Mouse (Mus musculus) embryonic facial prominence, embryonic 12.5 days (tissue): ENCODE measurements at regions not wholly inside any gene's neighbourhood (a gene's known extent, or its start where the extent isn't known, plus 50 kb on each side); places are given as distances from the start of the nearest gene placed in this dataset.

Experiments
- ATAC-seq: fragments of 200-750 bp; cut with Nextera tagmentation; 2 replicates; pipeline ENCODE4 v1.8.0; 2017; ENCODE audit not compliant: insufficient number of reproducible peaks, insufficient read depth, low FRiP score, low TSS enrichment
- H3K27ac ChIP-seq: fragments of 300-500 bp; sonication (generic); 2 replicates; pipeline ENCODE4 v1.5.1; 2016; ENCODE audit warnings: mild to moderate bottlenecking
- H3K27me3 ChIP-seq: fragments of 300-500 bp; sonication (generic); 2 replicates; pipeline ENCODE4 v1.6.1; 2016; ENCODE audit warnings: mild to moderate bottlenecking, moderate library complexity
- H3K36me3 ChIP-seq: fragments of 300-500 bp; sonication (generic); 2 replicates; pipeline ENCODE4 v1.6.1; 2016; ENCODE audit warnings: mild to moderate bottlenecking
- H3K4me1 ChIP-seq: fragments of 300-500 bp; sonication (generic); 2 replicates; pipeline ENCODE4 v1.6.1; 2016
- H3K4me2 ChIP-seq: fragments of 300-500 bp; sonication (generic); replicated peaks from 2 replicates; pipeline ENCODE4 v1.6.1; 2016; ENCODE audit warnings: mild to moderate bottlenecking, moderate library complexity
- H3K4me3 ChIP-seq: fragments of 300-500 bp; sonication (generic); 2 replicates; pipeline ENCODE4 v1.5.1; 2016; ENCODE audit warnings: mild to moderate bottlenecking
- H3K9ac ChIP-seq: fragments of 300-500 bp; sonication (generic); 2 replicates; pipeline ENCODE4 v1.6.1; 2016; ENCODE audit warnings: mild to moderate bottlenecking, moderate library complexity
- H3K9me3 ChIP-seq: fragments of 300-500 bp; sonication (generic); 2 replicates; pipeline ENCODE4 v1.6.1; 2016; ENCODE audit warnings: mild to moderate bottlenecking, moderate library complexity
- WGBS: fragments of 180-500 bp; shearing (Covaris S2); methylation state at CpG from one replicate; pipeline ENCODE4 v1.1.7; 2016; 5-methylcytosine and 5-hydroxymethylcytosine counted together

GRCm38 (mm10) chr6:67111581-67111980, 74.3 kb upstream of the Gadd45a start:
- 65% methylated on average over 2 of the region's 2 CpGs for WGBS
- no peaks in the 10 kb centered on the region for H3K9me3 ChIP-seq
- 0 out of 2 replicates have a peak, but pooled peaks cover 4% of the 10 kb centered on the region for H3K27me3 ChIP-seq
- H3K4me3 ChIP-seq: no peak overlapping the region
- H3K4me1 ChIP-seq: no peaks in the 10 kb centered on the region
- H3K27ac ChIP-seq: no peak overlapping the region
- no peak overlapping the region for H3K4me2 ChIP-seq
- ATAC-seq: no peak
- H3K36me3 ChIP-seq: no peaks in the 10 kb centered on the region
- H3K9ac ChIP-seq: no peak overlapping the region

GRCm38 (mm10) chr6:67110391-67110790, 73.1 kb upstream of the Gadd45a start:
- H3K4me3 ChIP-seq: no peak overlapping the region
- no peaks in the 10 kb centered on the region for H3K9me3 ChIP-seq
- H3K4me1 ChIP-seq: no peaks in the 10 kb centered on the region
- WGBS: 55% methylated on average over 1 of the region's 1 CpGs
- no peak for ATAC-seq
- H3K36me3 ChIP-seq: no peaks in the 10 kb centered on the region
- no peak overlapping the region for H3K27ac ChIP-seq
- no peak overlapping the region for H3K9ac ChIP-seq
- 0 out of 2 replicates have a peak, but pooled peaks cover 4% of the 10 kb centered on the region for H3K27me3 ChIP-seq
- H3K4me2 ChIP-seq: no peak overlapping the region

GRCm38 (mm10) chr6:67109774-67110173, 72.5 kb upstream of the Gadd45a start:
- H3K27me3 ChIP-seq: 0 out of 2 replicates have a peak, but pooled peaks cover 4% of the 10 kb centered on the region
- no peaks in the 10 kb centered on the region for H3K4me1 ChIP-seq
- 60% methylated on average over 4 of the region's 4 CpGs for WGBS
- no peak overlapping the region for H3K27ac ChIP-seq
- no peak overlapping the region for H3K4me3 ChIP-seq
- no peak overlapping the region for H3K4me2 ChIP-seq
- ATAC-seq: no peak
- no peaks in the 10 kb centered on the region for H3K36me3 ChIP-seq
- no peaks in the 10 kb centered on the region for H3K9me3 ChIP-seq
- H3K9ac ChIP-seq: no peak overlapping the region

- no peak for ATAC-seq
- H3K27me3 ChIP-seq: no peaks in the 10 kb centered on the region
- 84% methylated on average over 4 of the region's 4 CpGs for WGBS
- no peak overlapping the region for H3K4me2 ChIP-seq
- no peaks in the 10 kb centered on the region for H3K4me1 ChIP-seq
- no peak overlapping the region for H3K4me3 ChIP-seq
- no peaks in the 10 kb centered on the region for H3K9me3 ChIP-seq
- H3K36me3 ChIP-seq: no peaks in the 10 kb centered on the region
- H3K27ac ChIP-seq: no peak overlapping the region
- no peak overlapping the region for H3K9ac ChIP-seq
Observed at GRCm38 (mm10) chr6:67107517-67107916, 70.3 kb upstream of the Gadd45a start.

GRCm38 (mm10) chr6:67106493-67106892, 69.2 kb upstream of the Gadd45a start:
- WGBS: 89% methylated on average over 2 of the region's 2 CpGs
- H3K4me3 ChIP-seq: no peak overlapping the region
- H3K4me1 ChIP-seq: no peaks in the 10 kb centered on the region
- H3K27ac ChIP-seq: no peak overlapping the region
- no peaks in the 10 kb centered on the region for H3K27me3 ChIP-seq
- H3K9ac ChIP-seq: no peak overlapping the region
- H3K9me3 ChIP-seq: no peaks in the 10 kb centered on the region
- H3K36me3 ChIP-seq: no peaks in the 10 kb centered on the region
- no peak for ATAC-seq
- H3K4me2 ChIP-seq: no peak overlapping the region

GRCm38 (mm10) chr6:67105386-67105785, 68.1 kb upstream of the Gadd45a start:
- Histone ChIP-seq H3K4me1 (no peaks in the 10 kb centered on the region), H3K4me3 (no peak overlapping the region), H3K27me3 (no peaks in the 10 kb centered on the region), H3K4me2 (no peak overlapping the region), H3K27ac (no peak overlapping the region), H3K9ac (no peak overlapping the region), H3K9me3 (no peaks in the 10 kb centered on the region), H3K36me3 (no peaks in the 10 kb centered on the region)
- ATAC-seq: no peak
- WGBS: 14% methylated on average over 4 of the region's 4 CpGs

GRCm38 (mm10) chr6:67104205-67104604, 66.9 kb upstream of the Gadd45a start:
- WGBS: 90% methylated on average over 3 of the region's 3 CpGs

GRCm38 (mm10) chr6:67102541-67103134, 65.4 kb upstream of the Gadd45a start:
- no peak overlapping the region for H3K9ac ChIP-seq
- no peak overlapping the region for H3K27ac ChIP-seq
- no peaks in the 10 kb centered on the region for H3K27me3 ChIP-seq
- H3K9me3 ChIP-seq: no peaks in the 10 kb centered on the region
- H3K4me1 ChIP-seq: no peaks in the 10 kb centered on the region
- ATAC-seq: no peak
- WGBS: 49% methylated on average over 11 of the region's 11 CpGs
- H3K4me2 ChIP-seq: no peak overlapping the region
- no peaks in the 10 kb centered on the region for H3K36me3 ChIP-seq
- H3K4me3 ChIP-seq: no peak overlapping the region

More at GRCm38 (mm10) chr6:67104205-67104604, 66.9 kb upstream of the Gadd45a start:
- ATAC-seq: no peak
- H3K27ac ChIP-seq: no peak overlapping the region
- no peaks in the 10 kb centered on the region for H3K9me3 ChIP-seq
- no peaks in the 10 kb centered on the region for H3K36me3 ChIP-seq
- no peak overlapping the region for H3K9ac ChIP-seq
- no peak overlapping the region for H3K4me2 ChIP-seq
- H3K4me1 ChIP-seq: no peaks in the 10 kb centered on the region
- H3K27me3 ChIP-seq: no peaks in the 10 kb centered on the region
- H3K4me3 ChIP-seq: no peak overlapping the region

GRCm38 (mm10) chr6:67102014-67102413, 64.8 kb upstream of the Gadd45a start:
- H3K4me3 ChIP-seq: no peak overlapping the region
- H3K4me1 ChIP-seq: no peaks in the 10 kb centered on the region
- no peaks in the 10 kb centered on the region for H3K36me3 ChIP-seq
- H3K9ac ChIP-seq: no peak overlapping the region
- no peak overlapping the region for H3K4me2 ChIP-seq
- H3K27me3 ChIP-seq: no peaks in the 10 kb centered on the region
- ATAC-seq: no peak; the same call in 1 of the 2 replicates
- WGBS: 84% methylated on average over 4 of the region's 4 CpGs
- no peak overlapping the region for H3K27ac ChIP-seq
- H3K9me3 ChIP-seq: no peaks in the 10 kb centered on the region

GRCm38 (mm10) chr6:67094426-67094825, 57.2 kb upstream of the Gadd45a start:
- no peak overlapping the region for H3K4me3 ChIP-seq
- H3K36me3 ChIP-seq: no peaks in the 10 kb centered on the region
- H3K9me3 ChIP-seq: no peaks in the 10 kb centered on the region
- H3K9ac ChIP-seq: no peak overlapping the region
- no peaks in the 10 kb centered on the region for H3K27me3 ChIP-seq
- no peak overlapping the region for H3K4me2 ChIP-seq
- no peak overlapping the region for H3K27ac ChIP-seq
- no peaks in the 10 kb centered on the region for H3K4me1 ChIP-seq
- no peak for ATAC-seq
- WGBS: 82% methylated on average over 3 of the region's 3 CpGs

GRCm38 (mm10) chr6:67093128-67093527, 55.9 kb upstream of the Gadd45a start:
- no peak overlapping the region for H3K9ac ChIP-seq

GRCm38 (mm10) chr6:67090150-67090549, 52.9 kb upstream of the Gadd45a start:
- 73% methylated on average over 4 of the region's 4 CpGs for WGBS

More at GRCm38 (mm10) chr6:67093128-67093527, 55.9 kb upstream of the Gadd45a start:
- no peak overlapping the region for H3K4me2 ChIP-seq
- no peaks in the 10 kb centered on the region for H3K9me3 ChIP-seq
- WGBS: 82% methylated on average over 1 of the region's 1 CpGs
- no peak overlapping the region for H3K4me3 ChIP-seq
- no peaks in the 10 kb centered on the region for H3K4me1 ChIP-seq
- H3K27ac ChIP-seq: no peak overlapping the region
- ATAC-seq: no peak
- H3K36me3 ChIP-seq: no peaks in the 10 kb centered on the region
- no peaks in the 10 kb centered on the region for H3K27me3 ChIP-seq

More at GRCm38 (mm10) chr6:67090150-67090549, 52.9 kb upstream of the Gadd45a start:
- Histone ChIP-seq H3K27me3 (no peaks in the 10 kb centered on the region), H3K4me2 (no peak overlapping the region), H3K36me3 (no peaks in the 10 kb centered on the region), H3K9me3 (no peaks in the 10 kb centered on the region), H3K4me3 (no peak overlapping the region), H3K4me1 (no peaks in the 10 kb centered on the region), H3K27ac (no peak overlapping the region), H3K9ac (no peak overlapping the region)
- no peak for ATAC-seq
